Mouse (Mus musculus) forebrain, embryonic 11.5 days (tissue): ENCODE data around the gene Serpine2. TPM values are rescaled to one million over a fixed set of nuclear protein-coding genes. Genes with fewer than 3 reads are reported as not detected.

Experiments used
- ATAC-seq: fragments of 200-750 bp; cut with Nextera tagmentation; replicated peaks from 2 replicates; pipeline ENCODE4 v1.8.0; 2017; ENCODE audit warnings: moderate TSS enrichment; ENCODE audit not compliant: low FRiP score
- DNase-seq: peaks from one replicate; pipeline ENCODE4 v3.0.0-alpha.2; 2017; ENCODE audit warnings: low spot score
- H3K27ac ChIP-seq: fragments of 300-500 bp; sonication (generic); 2 replicates; pipeline ENCODE4 v1.5.1; 2014; ENCODE audit warnings: low read depth, low read length
- H3K27me3 ChIP-seq: fragments of 300-500 bp; sonication (generic); 2 replicates; pipeline ENCODE4 v1.6.1; 2014; ENCODE audit warnings: mild to moderate bottlenecking, low read length, mixed read lengths; ENCODE audit not compliant: control insufficient read depth, insufficient read depth
- H3K36me3 ChIP-seq: fragments of 300-500 bp; sonication (generic); 2 replicates; pipeline ENCODE4 v1.6.1; 2014; ENCODE audit warnings: mild to moderate bottlenecking, low read length, moderate library complexity, mixed read lengths; ENCODE audit not compliant: control insufficient read depth, insufficient read depth
- H3K4me1 ChIP-seq: fragments of 300-500 bp; sonication (generic); replicated peaks from 2 replicates; pipeline ENCODE4 v1.6.1; 2014; ENCODE audit warnings: low read length, mixed read lengths; ENCODE audit not compliant: control insufficient read depth, insufficient read depth
- H3K4me2 ChIP-seq: fragments of 300-500 bp; sonication (generic); 2 replicates; pipeline ENCODE4 v1.6.1; 2014; ENCODE audit warnings: low read depth, mild to moderate bottlenecking, low read length, moderate library complexity, mixed read lengths; ENCODE audit not compliant: severe bottlenecking
- H3K4me3 ChIP-seq: fragments of 300-500 bp; sonication (generic); 2 replicates; pipeline ENCODE4 v1.5.1; 2014; ENCODE audit warnings: low read depth, low read length
- H3K9ac ChIP-seq: fragments of 300-500 bp; sonication (generic); 2 replicates; pipeline ENCODE4 v1.6.1; 2014; ENCODE audit warnings: low read length
- H3K9me3 ChIP-seq: fragments of 300-500 bp; sonication (generic); 2 replicates; pipeline ENCODE4 v1.6.1; 2016; ENCODE audit warnings: low read length, mixed read lengths; ENCODE audit not compliant: control insufficient read depth
- WGBS: fragments of 180-500 bp; shearing (Covaris S2); extraction: QIAGEN DNeasy Blood & Tissue Kit; methylation state at CpG from one replicate; pipeline ENCODE4 v1.1.7; 2014; 5-methylcytosine and 5-hydroxymethylcytosine counted together
- polyA plus RNA-seq: library from polyadenylated mRNA; unstranded; fragments of >200 nt; fragmentation: Nextera tagmentation; extraction: Ambion mirVana; gene quantifications from 2 replicates; pipeline ENCODE4 v1.2.1, GENCODE M21; 2014

Serpine2 gene
- polyA plus RNA-seq, 1 experiment from 2014 or later, result 49.1 TPM

GRCm38 (mm10) chr1:79832719-79833404, 28.1 kb downstream of the Serpine2 start:
- 65% methylated on average over 16 of the region's 16 CpGs for WGBS
- Histone ChIP-seq H3K36me3 (no peaks in the 10 kb centered on the region), H3K4me1 (no peaks in the 10 kb centered on the region), H3K4me3 (no peak overlapping the region), H3K27ac (no peak overlapping the region), H3K4me2 (no peak overlapping the region), H3K9ac (no peak overlapping the region), H3K9me3 (no peaks in the 10 kb centered on the region), H3K27me3 (no peaks in the 10 kb centered on the region)
- ATAC-seq (peak; percentile 63), DNase-seq (no peak)

GRCm38 (mm10) chr1:79823951-79824633, 36.9 kb downstream of the Serpine2 start:
- Histone ChIP-seq H3K9ac (no peak overlapping the region), H3K27me3 (no peaks in the 10 kb centered on the region), H3K9me3 (no peaks in the 10 kb centered on the region), H3K4me2 (no peak overlapping the region), H3K4me1 (no peaks in the 10 kb centered on the region; the same call in 1 of the 2 replicates), H3K4me3 (no peak overlapping the region), H3K27ac (no peak overlapping the region), H3K36me3 (no peaks in the 10 kb centered on the region)
- 81% methylated on average over 14 of the region's 14 CpGs for WGBS
- ATAC-seq, result no peak
- DNase-seq, result no peak

DNA sequence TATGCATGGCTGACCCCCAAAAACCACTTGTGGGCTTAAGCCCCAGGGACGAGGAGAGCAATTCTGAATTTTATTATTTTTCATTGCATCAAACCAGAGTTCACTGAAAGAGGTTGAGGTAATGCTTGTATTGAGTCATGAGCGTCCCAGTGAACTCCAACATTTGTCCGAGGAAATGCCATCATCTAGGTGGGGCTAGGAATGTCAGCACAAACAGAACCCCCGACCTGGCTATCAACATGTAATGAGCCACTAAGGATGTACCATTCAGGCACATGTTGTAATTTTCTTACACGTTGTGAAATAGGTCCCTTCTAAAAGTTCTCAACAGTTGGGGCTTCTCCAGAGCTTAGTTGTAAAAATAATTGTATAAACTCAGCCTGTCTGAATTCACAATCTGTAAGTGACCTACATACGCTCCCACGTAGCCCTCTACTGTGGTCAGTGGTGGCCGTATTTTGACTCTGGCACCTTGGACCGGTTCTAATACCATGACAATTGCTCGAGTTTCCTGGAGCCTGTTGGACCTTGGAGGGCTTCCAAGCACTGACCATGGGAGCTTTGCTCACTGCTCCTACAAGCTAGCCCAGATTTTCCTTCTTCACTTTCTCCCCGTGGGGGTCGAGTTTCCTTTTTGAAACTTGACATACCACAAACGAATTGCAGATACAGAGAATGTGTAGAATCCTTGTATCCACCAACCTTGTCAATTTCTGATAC, 38.0 kb downstream of the Serpine2 start:
- Histone ChIP-seq H3K9ac (no peak overlapping the region), H3K4me2 (no peak overlapping the region), H3K27me3 (no peaks in the 10 kb centered on the region), H3K4me3 (no peak overlapping the region), H3K36me3 (no peaks in the 10 kb centered on the region), H3K4me1 (no peaks in the 10 kb centered on the region; the same call in 1 of the 2 replicates), H3K27ac (no peak overlapping the region), H3K9me3 (no peaks in the 10 kb centered on the region)
- no peak for ATAC-seq
- DNase-seq, result no peak
- WGBS, result 82% methylated on average over 13 of the region's 13 CpGs

DNA sequence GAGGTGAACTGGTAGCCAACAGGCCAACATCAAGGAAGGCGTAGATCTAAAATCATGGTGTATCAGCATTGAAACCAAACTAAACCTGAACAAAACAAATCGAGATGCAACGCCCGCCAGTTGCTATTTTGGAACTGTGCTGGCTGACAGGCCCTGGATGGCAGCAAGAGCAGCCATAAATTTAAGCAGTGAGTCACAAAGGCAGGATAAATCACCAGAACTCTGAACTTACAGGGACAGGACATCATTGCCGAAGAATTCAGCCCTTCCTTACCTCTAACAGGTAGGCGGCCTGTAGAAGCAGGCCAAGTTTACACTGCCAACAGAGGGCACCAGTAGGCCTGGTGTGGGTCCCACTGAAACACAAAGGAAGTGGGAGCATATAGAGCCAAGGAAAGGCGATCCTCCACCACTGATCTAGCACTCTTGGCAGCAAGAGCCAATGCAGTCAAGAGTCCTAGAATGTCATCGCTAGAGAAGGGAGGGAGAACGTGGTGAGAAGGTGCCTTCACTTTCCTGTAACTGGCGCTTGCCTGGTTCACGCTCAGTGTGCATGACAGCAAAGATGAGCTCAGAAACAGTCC, 41.6 kb downstream of the Serpine2 start:
- H3K27me3 ChIP-seq, result no peaks in the 10 kb centered on the region
- H3K9ac ChIP-seq, result no peak overlapping the region
- no peaks in the 10 kb centered on the region for H3K9me3 ChIP-seq
- no peaks in the 10 kb centered on the region for H3K4me1 ChIP-seq
- H3K36me3 ChIP-seq, result no peaks in the 10 kb centered on the region
- WGBS, result 92% methylated on average over 11 of the region's 11 CpGs
- no peak overlapping the region for H3K4me2 ChIP-seq
- no peak overlapping the region for H3K4me3 ChIP-seq
- no peak for DNase-seq
- H3K27ac ChIP-seq, result no peak overlapping the region
- ATAC-seq, result no peak

- Histone ChIP-seq H3K9me3 (no peaks in the 10 kb centered on the region), H3K4me2 (no peak overlapping the region), H3K27me3 (no peaks in the 10 kb centered on the region), H3K27ac (no peak overlapping the region), H3K4me3 (no peak overlapping the region), H3K4me1 (no peaks in the 10 kb centered on the region), H3K9ac (no peak overlapping the region), H3K36me3 (no peaks in the 10 kb centered on the region)
- ATAC-seq (no peak), DNase-seq (no peak)
- 90% methylated on average over 3 of the region's 3 CpGs for WGBS
These were observed 45.5 kb downstream of the Serpine2 start for GRCm38 (mm10) chr1:79815446-79815845.

GRCm38 (mm10) chr1:79809447-79809846, 51.5 kb downstream of the Serpine2 start:
- Histone ChIP-seq H3K27me3 (no peaks in the 10 kb centered on the region), H3K9me3 (no peaks in the 10 kb centered on the region), H3K4me3 (no peak overlapping the region), H3K9ac (no peak overlapping the region), H3K36me3 (no peaks in the 10 kb centered on the region), H3K4me1 (no peaks in the 10 kb centered on the region), H3K4me2 (no peak overlapping the region), H3K27ac (no peak overlapping the region)
- DNase-seq (no peak), ATAC-seq (no peak)
- WGBS, result 90% methylated on average over 3 of the region's 3 CpGs

DNA sequence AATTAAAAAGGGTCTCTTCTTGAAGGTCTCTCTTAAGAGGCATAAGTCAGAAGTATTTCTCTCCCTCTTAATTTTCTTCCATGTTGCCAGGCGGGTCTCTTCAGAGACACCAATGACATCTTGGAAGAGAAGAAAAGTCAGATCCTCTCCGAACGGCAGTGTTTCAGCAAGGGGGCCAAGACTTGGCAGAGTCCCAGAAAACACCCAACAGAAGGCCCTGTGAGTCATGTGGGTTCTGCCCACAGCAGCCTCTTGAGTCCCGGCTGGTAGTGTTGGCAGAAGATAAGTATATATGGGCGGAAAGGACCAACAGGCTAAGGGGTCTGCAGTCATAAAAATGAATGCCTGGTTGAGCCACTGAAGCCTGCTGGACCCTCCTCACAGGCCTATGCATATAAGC, 54.1 kb downstream of the Serpine2 start:
- no peak overlapping the region for H3K4me2 ChIP-seq
- no peak overlapping the region for H3K27ac ChIP-seq
- H3K4me3 ChIP-seq, result no peak overlapping the region
- H3K4me1 ChIP-seq, result no peaks in the 10 kb centered on the region
- H3K36me3 ChIP-seq, result no peaks in the 10 kb centered on the region
- no peak for DNase-seq
- ATAC-seq, result no peak
- WGBS, result 91% methylated on average over 5 of the region's 5 CpGs
- H3K9ac ChIP-seq, result no peak overlapping the region
- H3K9me3 ChIP-seq, result no peaks in the 10 kb centered on the region
- no peaks in the 10 kb centered on the region for H3K27me3 ChIP-seq

DNA sequence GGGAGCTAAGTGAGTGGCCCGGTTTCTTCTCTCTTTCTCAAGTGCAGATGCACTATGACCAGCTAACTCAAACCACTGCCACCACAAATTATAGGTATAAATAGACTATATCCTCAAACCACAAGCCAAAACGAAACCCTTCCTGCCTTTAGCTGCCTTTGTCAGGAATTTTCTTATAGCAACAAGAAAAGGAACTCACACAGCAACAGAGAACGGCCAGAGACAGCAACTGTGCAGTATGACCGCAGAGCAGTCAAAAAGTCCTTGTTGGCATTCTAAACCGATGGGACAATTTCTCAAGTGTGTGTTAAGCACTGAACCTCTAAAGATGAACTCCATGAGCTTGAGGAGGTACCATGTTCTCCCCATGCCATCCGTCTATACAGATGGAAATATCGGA, 57.4 kb downstream of the Serpine2 start:
- no peak for DNase-seq
- no peaks in the 10 kb centered on the region for H3K36me3 ChIP-seq
- no peaks in the 10 kb centered on the region for H3K9me3 ChIP-seq
- no peak overlapping the region for H3K27ac ChIP-seq
- H3K27me3 ChIP-seq, result no peaks in the 10 kb centered on the region
- H3K4me2 ChIP-seq, result no peak overlapping the region
- H3K4me3 ChIP-seq, result no peak overlapping the region
- 85% methylated on average over 7 of the region's 7 CpGs for WGBS
- no peak for ATAC-seq
- no peaks in the 10 kb centered on the region for H3K4me1 ChIP-seq
- no peak overlapping the region for H3K9ac ChIP-seq
